Mouse (Mus musculus): ENCODE measurements around the gene Add3. TPM values are rescaled to one million over a fixed set of nuclear protein-coding genes. Genes with fewer than 3 reads are reported as not detected.
"Not testable (repeated sequence)": the region's sequence is repeated elsewhere in the genome, so short reads cannot be mapped to it uniquely, and the experiment has no call there.

The Add3 gene
- polyA plus RNA-seq, 1 experiment from 2014 or later = 35.9 TPM

GRCm38 (mm10) chr19:53216761-53217538 lies 76.7 kb downstream of the Add3 start:
- 88% methylated on average over 18 of the region's 18 CpGs for WGBS
- Histone ChIP-seq H3K4me1 (replicated peaks) (no peaks in the 10 kb centered on the region), H3K27me3 (no peaks in the 10 kb centered on the region), H3K27ac (no peak overlapping the region), H3K9me3 (no peaks in the 10 kb centered on the region), H3K4me3 (no peak overlapping the region), H3K36me3 (no peaks in the 10 kb centered on the region), H3K9ac (no peak overlapping the region), H3K4me2 (no peak overlapping the region)
- no peak for ATAC-seq (ENCODE audit: low FRiP score)

GRCm38 (mm10) chr19:53217837-53218236 lies 77.6 kb downstream of the Add3 start:
- no peak for ATAC-seq (ENCODE audit: low FRiP score)
- H3K4me3 ChIP-seq = no peak overlapping the region

GRCm38 (mm10) chr19:53219305-53219704 lies 79.1 kb downstream of the Add3 start:
- Histone ChIP-seq H3K27ac (no peak overlapping the region), H3K4me2 (no peak overlapping the region), H3K9me3 (no peaks in the 10 kb centered on the region), H3K9ac (no peak overlapping the region), H3K4me3 (no peak overlapping the region), H3K36me3 (no peaks in the 10 kb centered on the region), H3K27me3 (no peaks in the 10 kb centered on the region), H3K4me1 (replicated peaks) (no peaks in the 10 kb centered on the region)
- ATAC-seq (ENCODE audit: low FRiP score) = no peak
- WGBS = 74% methylated on average over 3 of the region's 3 CpGs

More at GRCm38 (mm10) chr19:53217837-53218236, 77.6 kb downstream of the Add3 start:
- H3K4me1 ChIP-seq (replicated peaks) = no peaks in the 10 kb centered on the region
- H3K9me3 ChIP-seq = no peaks in the 10 kb centered on the region
- no peak overlapping the region for H3K9ac ChIP-seq
- no peak overlapping the region for H3K27ac ChIP-seq
- no peaks in the 10 kb centered on the region for H3K27me3 ChIP-seq
- H3K4me2 ChIP-seq = no peak overlapping the region
- no peaks in the 10 kb centered on the region for H3K36me3 ChIP-seq
- 91% methylated on average over 8 of the region's 8 CpGs for WGBS

GRCm38 (mm10) chr19:53221186-53221585 lies 80.9 kb downstream of the Add3 start:
- no peak for ATAC-seq (ENCODE audit: low FRiP score)
- Histone ChIP-seq H3K27me3 (no peaks in the 10 kb centered on the region), H3K4me2 (no peak overlapping the region), H3K4me3 (no peak overlapping the region), H3K4me1 (replicated peaks) (no peaks in the 10 kb centered on the region), H3K9ac (no peak overlapping the region), H3K27ac (no peak overlapping the region), H3K36me3 (no peaks in the 10 kb centered on the region), H3K9me3 (no peaks in the 10 kb centered on the region)
- 95% methylated on average over 3 of the region's 3 CpGs for WGBS

- H3K27ac ChIP-seq; H3K4me1 ChIP-seq (replicated peaks); H3K4me2 ChIP-seq; H3K9ac ChIP-seq; ATAC-seq (ENCODE audit: low FRiP score); H3K4me3 ChIP-seq; H3K9me3 ChIP-seq; H3K27me3 ChIP-seq; H3K36me3 ChIP-seq: not testable (repeated sequence)
- WGBS = 90% methylated on average over 2 of the region's 2 CpGs
These were observed 85.2 kb downstream of the Add3 start for GRCm38 (mm10) chr19:53225249-53226070.

GRCm38 (mm10) chr19:53226651-53227050 lies 86.4 kb downstream of the Add3 start:
- ATAC-seq (ENCODE audit: low FRiP score) = no peak
- Histone ChIP-seq H3K9me3 (no peaks in the 10 kb centered on the region), H3K9ac (no peak overlapping the region), H3K4me2 (no peak overlapping the region), H3K27ac (no peak overlapping the region), H3K4me3 (no peak overlapping the region), H3K36me3 (peaks cover 6% of the 10 kb centered on the region; the same call in 1 of the 2 replicates), H3K4me1 (replicated peaks) (no peaks in the 10 kb centered on the region), H3K27me3 (no peaks in the 10 kb centered on the region)
- 91% methylated on average over 13 of the region's 13 CpGs for WGBS

- H3K36me3 ChIP-seq = peaks cover 14% of the 10 kb centered on the region
- H3K9me3 ChIP-seq = no peaks in the 10 kb centered on the region
- H3K4me2 ChIP-seq = no peak overlapping the region
- WGBS = 95% methylated on average over 7 of the region's 7 CpGs
- H3K27me3 ChIP-seq = no peaks in the 10 kb centered on the region
- ATAC-seq (ENCODE audit: low FRiP score) = no peak
- H3K27ac ChIP-seq = no peak overlapping the region
- H3K4me3 ChIP-seq = no peak overlapping the region
- H3K4me1 ChIP-seq (replicated peaks) = no peaks in the 10 kb centered on the region
- no peak overlapping the region for H3K9ac ChIP-seq
These were observed 88.0 kb downstream of the Add3 start for GRCm38 (mm10) chr19:53228064-53228794.

- Histone ChIP-seq H3K4me3 (no peak overlapping the region), H3K27me3 (no peaks in the 10 kb centered on the region), H3K9ac (no peak overlapping the region), H3K36me3 (peaks cover 22% of the 10 kb centered on the region), H3K9me3 (no peaks in the 10 kb centered on the region), H3K27ac (no peak overlapping the region), H3K4me2 (no peak overlapping the region), H3K4me1 (replicated peaks) (no peaks in the 10 kb centered on the region)
- no peak for ATAC-seq (ENCODE audit: low FRiP score)
- WGBS = 82% methylated on average over 11 of the region's 11 CpGs
These were observed 90.9 kb downstream of the Add3 start for GRCm38 (mm10) chr19:53230942-53231815.

- H3K27ac ChIP-seq = no peak overlapping the region
- H3K4me1 ChIP-seq (replicated peaks) = no peaks in the 10 kb centered on the region
- no peaks in the 10 kb centered on the region for H3K27me3 ChIP-seq
- 98% methylated on average over 7 of the region's 7 CpGs for WGBS
- H3K36me3 ChIP-seq = peaks cover 16% of the 10 kb centered on the region
- no peaks in the 10 kb centered on the region for H3K9me3 ChIP-seq
- no peak for ATAC-seq (ENCODE audit: low FRiP score)
- no peak overlapping the region for H3K4me3 ChIP-seq
- H3K9ac ChIP-seq = no peak overlapping the region
- no peak overlapping the region for H3K4me2 ChIP-seq
These were observed 93.3 kb downstream of the Add3 start for GRCm38 (mm10) chr19:53233586-53233985.

- 91% methylated on average over 6 of the region's 6 CpGs for WGBS
- Histone ChIP-seq H3K9ac (no peak overlapping the region), H3K4me2 (no peak overlapping the region), H3K27me3 (no peaks in the 10 kb centered on the region), H3K9me3 (no peaks in the 10 kb centered on the region), H3K4me3 (no peak overlapping the region), H3K36me3 (peaks cover 2% of the 10 kb centered on the region; the same call in 1 of the 2 replicates), H3K4me1 (replicated peaks) (no peaks in the 10 kb centered on the region), H3K27ac (no peak overlapping the region)
- no peak for ATAC-seq (ENCODE audit: low FRiP score)
These were observed 101.6 kb downstream of the Add3 start for GRCm38 (mm10) chr19:53241806-53242205.

- peaks cover 2% of the 10 kb centered on the region; the same call in 1 of the 2 replicates for H3K36me3 ChIP-seq
- H3K4me3 ChIP-seq = no peak overlapping the region
- H3K27me3 ChIP-seq = no peaks in the 10 kb centered on the region
- no peak overlapping the region for H3K4me2 ChIP-seq
- 89% methylated on average over 10 of the region's 10 CpGs for WGBS
- no peaks in the 10 kb centered on the region for H3K9me3 ChIP-seq
- H3K9ac ChIP-seq = no peak overlapping the region
- H3K27ac ChIP-seq = no peak overlapping the region
- peaks cover 4% of the 10 kb centered on the region for H3K4me1 ChIP-seq (replicated peaks)
- ATAC-seq (ENCODE audit: low FRiP score) = no peak
These were observed 103.7 kb downstream of the Add3 start for GRCm38 (mm10) chr19:53243956-53244355.

All from hindbrain, embryonic 13.5 days (tissue).